Mouse (Mus musculus): ENCODE measurements around the gene Gm10961.

GRCm38 (mm10) chr3:107582130-107582874 lies 48.8 kb upstream of the Gm10961 start:
- no peak for TF ChIP-seq MYOG (IDR thresholded peaks at IDR 0.05; ENCODE audit: control insufficient read depth in 1 of 3, insufficient read depth in 1 of 3, insufficient read length in 2 of 3, low read depth in 2 of 3)
- TF ChIP-seq MAX (IDR thresholded peaks at IDR 0.05; ENCODE audit: low read depth) = no peak
- no peak for TF ChIP-seq POLR2A (IDR thresholded peaks at IDR 0.05; ENCODE audit: insufficient read length, low read depth)
- TF ChIP-seq POLR2AphosphoS2 (IDR thresholded peaks at IDR 0.05; ENCODE audit: insufficient read length, low read depth) = no peak
- no peak for TF ChIP-seq CEBPB (IDR thresholded peaks at IDR 0.05; ENCODE audit: insufficient read depth, poor library complexity, severe bottlenecking)

All from myocyte (in vitro differentiated cells).